Comparison of ENCODE assay signal across 13 mouse cellular contexts in the genomic region with DNA sequence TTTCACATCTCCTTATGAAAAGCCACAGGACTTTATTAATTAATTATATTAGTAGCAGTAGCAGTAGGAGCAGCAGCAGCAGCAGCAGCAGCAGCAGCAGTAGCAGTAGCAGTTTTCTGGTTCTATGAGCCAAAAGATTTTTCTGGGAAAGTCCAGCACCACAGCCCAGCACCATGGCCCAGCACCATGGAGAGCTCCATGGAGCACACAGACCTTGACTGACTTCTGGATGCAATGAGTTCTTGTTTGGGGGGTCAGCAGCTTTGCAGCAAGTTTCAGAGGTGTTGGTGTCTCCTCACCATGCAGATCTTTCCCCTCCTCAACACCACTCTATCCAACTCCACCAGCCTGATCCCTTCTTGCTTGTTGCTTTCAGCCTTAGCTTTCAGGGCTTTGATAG. TPM values are rescaled to one million over a fixed set of nuclear protein-coding genes. Genes with fewer than 3 reads are reported as not detected.
DNase-seq lines count a peak whose midpoint lies in the region; ATAC-seq and TF ChIP-seq lines count a peak whose summit lies in the region.
"Had no signal": no experiment of that assay in that cellular context is flagged by ENCODE, and none has a peak within 500 bp of the region (broad histone marks: within the 10 kb centered on the region; RNA-seq: fewer than 3 reads in every experiment).

No protein-coding gene starts in this region.

- no peak overlapping the region for H3K4me3 ChIP-seq in forebrain, embryonic 13.5 days
- H3K4me3 ChIP-seq in forebrain, embryonic 11.5 days (ENCODE audit: low read depth, low read length), result no peak overlapping the region
- no peak overlapping the region for H3K4me3 ChIP-seq in lung, embryonic 14.5 days (ENCODE audit: low read depth, low read length)
- H3K4me3 ChIP-seq in lung, adult 2 months (replicated peaks; ENCODE audit: extremely low read depth, low read depth, low read length), result no peak overlapping the region
- H3K4me3 ChIP-seq: forebrain, embryonic 12.5 days; heart, embryonic 15.5 days had no signal

- H3K36me3 ChIP-seq in forebrain, embryonic 13.5 days (ENCODE audit: poor library complexity, severe bottlenecking), result 0 out of 2 replicates have a peak, but pooled peaks cover 11% of the 10 kb centered on the region
- no peaks in the 10 kb centered on the region for H3K36me3 ChIP-seq in forebrain, embryonic 11.5 days (ENCODE audit: control insufficient read depth, insufficient read depth, low read length)
- no peaks in the 10 kb centered on the region for H3K36me3 ChIP-seq in lung, embryonic 14.5 days (ENCODE audit: insufficient read depth)
- H3K36me3 ChIP-seq: heart, embryonic 15.5 days had no signal

- H3K9ac ChIP-seq in forebrain, embryonic 13.5 days, result no peak overlapping the region
- H3K9ac ChIP-seq in forebrain, embryonic 11.5 days (ENCODE audit: low read length), result no peak overlapping the region
- no peak overlapping the region for H3K9ac ChIP-seq in lung, embryonic 14.5 days
- H3K9ac ChIP-seq: forebrain, embryonic 12.5 days; heart, embryonic 15.5 days had no signal

- DNase-seq in forebrain, embryonic 11.5 days (ENCODE audit: low spot score), result no peak
- DNase-seq in lung, embryonic 14.5 days, result peak; percentile 76
- no peak for DNase-seq in lung, adult 2 months
- peak; percentile 58 to 70 for DNase-seq in adrenal gland, postnatal 36 days
- no peak for DNase-seq in cerebellum, adult 11-12 months
- DNase-seq in gastrocnemius, postnatal 25 days, result no peak
- DNase-seq: cerebellum, adult 9-11 months; right cerebral cortex, postnatal 4 days had no signal

- no peaks in the 10 kb centered on the region for H3K9me3 ChIP-seq in forebrain, embryonic 13.5 days (replicated peaks)
- no peaks in the 10 kb centered on the region for H3K9me3 ChIP-seq in forebrain, embryonic 11.5 days (ENCODE audit: control insufficient read depth, low read length)
- no peaks in the 10 kb centered on the region for H3K9me3 ChIP-seq in lung, embryonic 14.5 days (ENCODE audit: low read depth, low read length)
- H3K9me3 ChIP-seq: forebrain, embryonic 12.5 days; heart, embryonic 15.5 days had no signal

- H3K4me1 ChIP-seq in forebrain, embryonic 13.5 days, result peaks cover 16% of the 10 kb centered on the region
- H3K4me1 ChIP-seq in forebrain, embryonic 11.5 days (replicated peaks; ENCODE audit: control insufficient read depth, insufficient read depth, low read length), result no peaks in the 10 kb centered on the region
- H3K4me1 ChIP-seq in lung, embryonic 14.5 days (ENCODE audit: insufficient read depth), result no peaks in the 10 kb centered on the region
- H3K4me1 ChIP-seq in lung, adult 2 months (ENCODE audit: control insufficient read depth, insufficient read depth, low read length), result no peaks in the 10 kb centered on the region
- H3K4me1 ChIP-seq: heart, embryonic 15.5 days had no signal

- no peak for TF ChIP-seq CTCF in lung, embryonic 14.5 days (IDR thresholded peaks at IDR 0.05; ENCODE audit: low read depth)
- no peak for TF ChIP-seq CTCF in lung, adult 2 months (IDR thresholded peaks at IDR 0.05; ENCODE audit: insufficient read depth, low read length)

- H3K27me3 ChIP-seq in forebrain, embryonic 13.5 days, result peaks cover 20% of the 10 kb centered on the region
- no peaks in the 10 kb centered on the region; the same call in 1 of the 2 replicates for H3K27me3 ChIP-seq in forebrain, embryonic 11.5 days (ENCODE audit: control insufficient read depth, insufficient read depth, low read length)
- H3K27me3 ChIP-seq in lung, embryonic 14.5 days (ENCODE audit: insufficient read depth, low read length), result no peaks in the 10 kb centered on the region
- H3K27me3 ChIP-seq: heart, embryonic 15.5 days had no signal

- TF ChIP-seq POLR2A in lung, adult 2 months (IDR thresholded peaks at IDR 0.05; ENCODE audit: borderline replicate concordance, extremely low read depth, low read depth, low read length), result no peak

- H3K4me2 ChIP-seq in forebrain, embryonic 13.5 days, result no peak overlapping the region
- H3K4me2 ChIP-seq in forebrain, embryonic 11.5 days (ENCODE audit: low read depth, low read length, severe bottlenecking), result no peak overlapping the region
- no peak overlapping the region for H3K4me2 ChIP-seq in lung, embryonic 14.5 days
- H3K4me2 ChIP-seq: forebrain, embryonic 12.5 days; heart, embryonic 15.5 days; liver, embryonic 11.5 days had no signal

- no peak overlapping the region for H3K27ac ChIP-seq in forebrain, embryonic 13.5 days
- H3K27ac ChIP-seq in forebrain, embryonic 11.5 days (ENCODE audit: low read depth, low read length), result no peak overlapping the region
- no peak overlapping the region for H3K27ac ChIP-seq in lung, embryonic 14.5 days (ENCODE audit: low read depth)
- H3K27ac ChIP-seq: forebrain, embryonic 12.5 days; heart, embryonic 15.5 days had no signal

- 0 out of 2 replicates have a peak, but pooled peaks have one; percentile 16 for ATAC-seq in forebrain, embryonic 13.5 days
- no peak for ATAC-seq in forebrain, embryonic 11.5 days (replicated peaks; ENCODE audit: low FRiP score)
- ATAC-seq in lung, embryonic 14.5 days (ENCODE audit: insufficient read depth), result no peak
- ATAC-seq in megakaryocyte progenitor cell, adult 5-6 weeks (replicated peaks; ENCODE audit: poor library complexity), result peak; percentile 42

RNA-seq across cellular contexts. Expression of a gene that starts 45.6 kb away (rescaled TPM):
- 36.5 and 50.5 TPM in 2 replicates for polyA plus RNA-seq in forebrain, embryonic 13.5 days (2015; fragmentation: Nextera tagmentation; extraction: Ambion mirVana)
- 114 and 145 TPM in 2 replicates for polyA plus RNA-seq in forebrain, embryonic 11.5 days (2014; fragmentation: Nextera tagmentation; extraction: Ambion mirVana)
- polyA plus RNA-seq in lung, embryonic 14.5 days (2014; fragmentation: Nextera tagmentation; extraction: Ambion mirVana), result 11.8 and 15.0 TPM in 2 replicates
- polyA plus RNA-seq in lung, adult 2 months (2012; rRNA removed), result 7.5 and 8.7 TPM in 2 replicates
- 1 to 10 TPM; 5.1 to 9.4 TPM for total RNA-seq in adrenal gland, postnatal 36 days (2021)
- 16.9 and 18.4 TPM in 2 replicates for total RNA-seq in megakaryocyte progenitor cell, adult 5-6 weeks (2015)
- 7.2 and 7.7 TPM in 2 replicates for total RNA-seq in megakaryocyte progenitor cell, adult 5-6 weeks (2017)
- total RNA-seq in gastrocnemius, postnatal 25 days (2021), result 1 to 10 TPM; 2.4 to 3.0 TPM

RNA-seq across cellular contexts. Expression of a gene that starts 46.3 kb away (rescaled TPM):
- 23.2 and 27.6 TPM in 2 replicates for polyA plus RNA-seq in forebrain, embryonic 13.5 days (2015; fragmentation: Nextera tagmentation; extraction: Ambion mirVana)
- 16.1 and 18.2 TPM in 2 replicates for polyA plus RNA-seq in forebrain, embryonic 11.5 days (2014; fragmentation: Nextera tagmentation; extraction: Ambion mirVana)
- 1.1 and 1.7 TPM in 2 replicates for polyA plus RNA-seq in lung, embryonic 14.5 days (2014; fragmentation: Nextera tagmentation; extraction: Ambion mirVana)
- polyA plus RNA-seq in lung, adult 2 months (2012; rRNA removed), result 0.92 and 2.4 TPM in 2 replicates
- total RNA-seq in adrenal gland, postnatal 36 days (2021), result 10 to 100 TPM; 39.7 to 58.7 TPM
- 0.39 and 0.84 TPM in 2 replicates for total RNA-seq in megakaryocyte progenitor cell, adult 5-6 weeks (2015)
- 0.37 and 0.95 TPM in 2 replicates for total RNA-seq in megakaryocyte progenitor cell, adult 5-6 weeks (2017)
- 1 to 10 TPM; 1.6 to 1.7 TPM for total RNA-seq in gastrocnemius, postnatal 25 days (2021)

Comparison
In these comparisons a context has a peak if more than half of its experiments do, and no peak if none do; other contexts are left out.
1. ATAC-seq: peak in forebrain, embryonic 13.5 days (single experiment) and megakaryocyte progenitor cell, adult 5-6 weeks (single experiment); none in forebrain, embryonic 11.5 days (single experiment) and lung, embryonic 14.5 days (single experiment).
2. DNase-seq: peak in lung, embryonic 14.5 days (single experiment) and adrenal gland, postnatal 36 days (2 of 2); none in forebrain, embryonic 11.5 days (single experiment), lung, adult 2 months (single experiment), cerebellum, adult 11-12 months (single experiment) and gastrocnemius, postnatal 25 days (single experiment).